Mouse (Mus musculus) liver, embryonic 11.5 days (tissue): ENCODE measurements around the gene Fgl2. TPM values are rescaled to one million over a fixed set of nuclear protein-coding genes. Genes with fewer than 3 reads are reported as not detected.

Experiments
- ATAC-seq: fragments of 200-750 bp; cut with Nextera tagmentation; replicated peaks from 2 replicates; pipeline ENCODE4 v1.8.0; 2017; ENCODE audit warnings: moderate number of reproducible peaks, mild to moderate bottlenecking, moderate TSS enrichment, moderate library complexity; ENCODE audit not compliant: low FRiP score
- DNase-seq: peaks from one replicate; pipeline ENCODE4 v3.0.0-alpha.2; 2017; ENCODE audit warnings: low spot score
- H3K27ac ChIP-seq: fragments of 300-500 bp; sonication (generic); 2 replicates; pipeline ENCODE4 v1.5.1; 2014; ENCODE audit warnings: mild to moderate bottlenecking, low read depth, low read length, control low read depth
- H3K27me3 ChIP-seq: fragments of 300-500 bp; sonication (generic); replicated peaks from 2 replicates; pipeline ENCODE4 v1.6.1; 2014; ENCODE audit warnings: low read length, mixed read lengths; ENCODE audit not compliant: control insufficient read depth, insufficient read depth
- H3K36me3 ChIP-seq: fragments of 300-500 bp; sonication (generic); 2 replicates; pipeline ENCODE4 v1.6.1; 2014; ENCODE audit warnings: mild to moderate bottlenecking, low read length, moderate library complexity, mixed read lengths; ENCODE audit not compliant: control insufficient read depth, insufficient read depth
- H3K4me1 ChIP-seq: fragments of 300-500 bp; sonication (generic); replicated peaks from 2 replicates; pipeline ENCODE4 v1.6.1; 2014; ENCODE audit warnings: low read length, mixed read lengths; ENCODE audit not compliant: control insufficient read depth, insufficient read depth
- H3K4me2 ChIP-seq: fragments of 300-500 bp; sonication (generic); 2 replicates; pipeline ENCODE4 v1.6.1; 2014; ENCODE audit warnings: mild to moderate bottlenecking, control low read depth, moderate library complexity
- H3K4me3 ChIP-seq: fragments of 300-500 bp; sonication (generic); 2 replicates; pipeline ENCODE4 v1.5.1; 2014; ENCODE audit warnings: low read depth, low read length, control low read depth
- H3K9ac ChIP-seq: fragments of 300-500 bp; sonication (generic); 2 replicates; pipeline ENCODE4 v1.6.1; 2014; ENCODE audit warnings: low read depth, low read length, control low read depth
- H3K9me3 ChIP-seq: fragments of 300-500 bp; sonication (generic); 2 replicates; pipeline ENCODE4 v1.6.1; 2016; ENCODE audit warnings: low read length, inconsistent platforms, mixed read lengths; ENCODE audit not compliant: control insufficient read depth
- WGBS: fragments of 180-500 bp; shearing (Covaris S2); extraction: QIAGEN DNeasy Blood & Tissue Kit; methylation state at CpG from one replicate; pipeline ENCODE4 v1.1.7; 2014; 5-methylcytosine and 5-hydroxymethylcytosine counted together
- polyA plus RNA-seq: library from polyadenylated mRNA; unstranded; fragments of >200 nt; fragmentation: Nextera tagmentation; extraction: Ambion mirVana; gene quantifications from 2 replicates; pipeline ENCODE4 v1.2.1, GENCODE M21; 2014

Gene Fgl2
- polyA plus RNA-seq, 1 experiment from 2014 or later: 1.9 TPM

DNA sequence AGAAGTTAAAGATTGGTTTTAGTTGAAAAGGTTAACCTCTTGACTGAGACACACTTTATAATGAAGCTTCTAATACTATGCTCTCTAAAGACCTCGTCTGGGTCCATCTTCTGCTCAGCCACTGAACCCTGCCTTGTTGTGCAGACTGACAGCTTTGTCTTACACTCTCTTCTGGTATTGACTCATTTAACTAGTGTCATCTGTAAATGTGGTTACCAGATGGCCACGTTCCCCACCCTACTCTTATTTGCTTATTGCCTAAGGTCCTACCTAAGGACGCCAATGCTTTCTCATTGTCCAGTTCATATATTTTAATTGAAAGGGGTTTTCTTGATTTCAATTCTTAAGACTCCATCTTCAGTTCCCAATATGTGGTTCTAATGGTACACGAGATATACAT lies 16.4 kb downstream of the Fgl2 start:
- Histone ChIP-seq H3K36me3 (no peaks in the 10 kb centered on the region), H3K4me2 (no peak overlapping the region), H3K4me1 (no peaks in the 10 kb centered on the region; the same call in 1 of the 2 replicates), H3K9ac (no peak overlapping the region), H3K27me3 (no peaks in the 10 kb centered on the region), H3K27ac (no peak overlapping the region), H3K9me3 (no peaks in the 10 kb centered on the region), H3K4me3 (no peak overlapping the region)
- 79% methylated on average over 4 of the region's 4 CpGs for WGBS
- no peak for ATAC-seq
- DNase-seq: no peak

- Histone ChIP-seq H3K27ac (no peak overlapping the region), H3K27me3 (no peaks in the 10 kb centered on the region), H3K9ac (no peak overlapping the region), H3K4me3 (no peak overlapping the region), H3K36me3 (no peaks in the 10 kb centered on the region), H3K9me3 (no peaks in the 10 kb centered on the region), H3K4me1 (no peaks in the 10 kb centered on the region; the same call in 1 of the 2 replicates), H3K4me2 (no peak overlapping the region)
- DNase-seq (no peak), ATAC-seq (no peak)
- 63% methylated on average over 12 of the region's 13 CpGs for WGBS
These were observed 19.4 kb downstream of the Fgl2 start for GRCm38 (mm10) chr5:21391616-21392384.

DNA sequence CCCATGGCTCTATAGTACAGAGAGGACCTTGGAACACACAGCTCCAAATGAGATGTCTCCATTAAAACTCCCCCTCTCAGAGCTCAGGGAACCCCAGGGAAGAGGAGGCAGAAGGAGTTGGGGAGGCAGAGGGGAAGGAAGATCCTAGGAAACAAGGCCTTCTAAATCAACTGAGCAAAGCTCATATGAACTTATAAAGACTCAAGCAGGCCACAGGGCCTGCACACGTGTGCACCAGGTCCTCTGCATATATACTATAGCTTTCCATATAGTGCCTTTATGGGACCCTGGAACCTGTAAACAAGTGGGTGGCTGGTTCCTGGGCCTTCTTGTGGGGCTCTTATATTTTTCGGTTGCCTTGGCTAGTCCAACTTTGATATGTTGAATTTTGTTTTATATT lies 22.1 kb downstream of the Fgl2 start:
- Histone ChIP-seq H3K27ac (no peak overlapping the region), H3K4me3 (no peak overlapping the region), H3K9ac (no peak overlapping the region), H3K4me2 (no peak overlapping the region), H3K36me3 (no peaks in the 10 kb centered on the region), H3K27me3 (no peaks in the 10 kb centered on the region), H3K4me1 (no peaks in the 10 kb centered on the region; the same call in 1 of the 2 replicates), H3K9me3 (no peaks in the 10 kb centered on the region)
- WGBS: 77% methylated on average over 2 of the region's 2 CpGs
- ATAC-seq (no peak), DNase-seq (no peak)

GRCm38 (mm10) chr5:21395205-21395840 lies 22.9 kb downstream of the Fgl2 start:
- H3K4me1 ChIP-seq: no peaks in the 10 kb centered on the region; the same call in 1 of the 2 replicates
- no peak overlapping the region for H3K27ac ChIP-seq
- H3K27me3 ChIP-seq: no peaks in the 10 kb centered on the region
- no peak overlapping the region for H3K4me3 ChIP-seq
- ATAC-seq: no peak; the same call in 1 of the 2 replicates
- WGBS: 25% methylated on average over 7 of the region's 7 CpGs
- no peak overlapping the region for H3K4me2 ChIP-seq
- H3K9ac ChIP-seq: no peak overlapping the region
- no peaks in the 10 kb centered on the region for H3K9me3 ChIP-seq
- H3K36me3 ChIP-seq: no peaks in the 10 kb centered on the region
- DNase-seq: no peak

DNA sequence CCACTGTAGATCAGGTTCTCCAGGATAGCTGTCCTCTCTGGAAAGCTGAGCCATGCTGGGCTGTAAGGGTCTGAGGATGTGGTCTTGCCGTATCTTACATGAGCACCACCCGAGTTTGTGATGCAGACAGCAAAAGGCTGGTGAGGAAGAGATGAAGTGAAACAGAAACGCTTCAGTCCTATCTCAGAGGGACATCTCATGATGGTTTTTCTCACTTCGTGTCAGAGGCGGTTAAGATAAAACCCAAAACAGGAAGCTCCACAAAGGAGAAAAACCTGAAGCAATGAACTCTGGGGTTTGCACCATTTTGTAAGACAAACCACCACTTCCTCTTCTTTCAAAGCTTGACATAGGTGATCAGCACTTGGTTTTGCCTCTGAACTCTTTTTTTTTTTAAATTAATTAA lies 38.8 kb downstream of the Fgl2 start:
- no peaks in the 10 kb centered on the region for H3K9me3 ChIP-seq
- ATAC-seq: no peak
- H3K36me3 ChIP-seq: no peaks in the 10 kb centered on the region
- H3K27me3 ChIP-seq: no peaks in the 10 kb centered on the region
- peak overlapping the region; percentile 40 for H3K4me2 ChIP-seq
- H3K4me1 ChIP-seq: no peaks in the 10 kb centered on the region; the same call in 1 of the 2 replicates
- no peak for DNase-seq
- H3K9ac ChIP-seq: no peak overlapping the region
- H3K27ac ChIP-seq: peak overlapping the region; percentile 52; the same call in 1 of the 2 replicates
- 35% methylated on average over 5 of the region's 5 CpGs for WGBS
- H3K4me3 ChIP-seq: no peak overlapping the region

GRCm38 (mm10) chr5:21412056-21412455 lies 39.6 kb downstream of the Fgl2 start:
- Histone ChIP-seq H3K27me3 (no peaks in the 10 kb centered on the region), H3K4me1 (no peaks in the 10 kb centered on the region; the same call in 1 of the 2 replicates), H3K4me2 (no peak overlapping the region), H3K36me3 (no peaks in the 10 kb centered on the region), H3K27ac (no peak overlapping the region), H3K9ac (no peak overlapping the region), H3K4me3 (no peak overlapping the region), H3K9me3 (no peaks in the 10 kb centered on the region)
- no peak for DNase-seq
- 66% methylated on average over 5 of the region's 5 CpGs for WGBS
- ATAC-seq: no peak

DNA sequence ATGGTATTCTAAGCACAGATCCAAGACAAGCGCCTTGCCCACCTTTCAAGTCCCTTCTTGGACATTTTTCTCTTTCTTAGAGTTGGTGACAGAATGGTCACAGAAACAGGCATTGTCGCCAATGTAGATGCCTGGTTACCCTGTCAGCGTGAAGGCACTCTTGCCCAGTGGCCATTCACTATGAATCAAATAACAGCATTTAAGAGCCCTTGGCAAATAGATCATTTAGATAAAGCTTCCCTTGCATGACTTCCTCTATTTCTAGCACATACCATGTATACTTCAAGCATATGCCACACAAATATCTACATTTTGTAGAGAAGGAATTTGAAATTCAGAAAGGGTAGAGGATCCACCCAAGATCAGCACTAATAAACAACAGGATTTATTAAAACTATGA lies 40.9 kb downstream of the Fgl2 start:
- Histone ChIP-seq H3K36me3 (no peaks in the 10 kb centered on the region), H3K4me3 (no peak overlapping the region), H3K27ac (no peak overlapping the region), H3K27me3 (no peaks in the 10 kb centered on the region), H3K9me3 (no peaks in the 10 kb centered on the region), H3K4me2 (no peak overlapping the region), H3K9ac (no peak overlapping the region), H3K4me1 (no peaks in the 10 kb centered on the region; the same call in 1 of the 2 replicates)
- 82% methylated on average over 3 of the region's 3 CpGs for WGBS
- ATAC-seq (no peak), DNase-seq (no peak)

GRCm38 (mm10) chr5:21414116-21414820 lies 41.8 kb downstream of the Fgl2 start:
- WGBS: 32% methylated on average over 1 of the region's 1 CpGs
- DNase-seq (no peak), ATAC-seq (no peak)
- no peaks in the 10 kb centered on the region for H3K9me3 ChIP-seq
- no peak overlapping the region for H3K4me3 ChIP-seq
- no peaks in the 10 kb centered on the region; the same call in 1 of the 2 replicates for H3K4me1 ChIP-seq
- H3K9ac ChIP-seq: no peak overlapping the region
- H3K27ac ChIP-seq: no peak overlapping the region
- H3K4me2 ChIP-seq: no peak overlapping the region
- no peaks in the 10 kb centered on the region for H3K27me3 ChIP-seq
- no peaks in the 10 kb centered on the region for H3K36me3 ChIP-seq
